Mouse (Mus musculus): Measurements from ENCODE around the gene Map3k15. TPM values are rescaled to one million over a fixed set of nuclear protein-coding genes. Genes with fewer than 3 reads are reported as not detected.

Map3k15 gene
- total RNA-seq (2021), result 1 to 10 TPM in 1 of 2 experiments, under 1 TPM in 1; 0.68 to 1.3 TPM
- long read RNA-seq, experiment 1, partial matches to known transcripts, result 0 of 1 reads
- long read RNA-seq, experiment 1, other reads (novel, unspliced or antisense), result 1 of 1 reads
- long read RNA-seq, experiment 2, full-length matches to known transcripts, result 2 of 2 reads
- long read RNA-seq, experiment 2, partial matches to known transcripts, result 0 of 2 reads
- long read RNA-seq, experiment 2, other reads (novel, unspliced or antisense), result 0 of 2 reads

DNA sequence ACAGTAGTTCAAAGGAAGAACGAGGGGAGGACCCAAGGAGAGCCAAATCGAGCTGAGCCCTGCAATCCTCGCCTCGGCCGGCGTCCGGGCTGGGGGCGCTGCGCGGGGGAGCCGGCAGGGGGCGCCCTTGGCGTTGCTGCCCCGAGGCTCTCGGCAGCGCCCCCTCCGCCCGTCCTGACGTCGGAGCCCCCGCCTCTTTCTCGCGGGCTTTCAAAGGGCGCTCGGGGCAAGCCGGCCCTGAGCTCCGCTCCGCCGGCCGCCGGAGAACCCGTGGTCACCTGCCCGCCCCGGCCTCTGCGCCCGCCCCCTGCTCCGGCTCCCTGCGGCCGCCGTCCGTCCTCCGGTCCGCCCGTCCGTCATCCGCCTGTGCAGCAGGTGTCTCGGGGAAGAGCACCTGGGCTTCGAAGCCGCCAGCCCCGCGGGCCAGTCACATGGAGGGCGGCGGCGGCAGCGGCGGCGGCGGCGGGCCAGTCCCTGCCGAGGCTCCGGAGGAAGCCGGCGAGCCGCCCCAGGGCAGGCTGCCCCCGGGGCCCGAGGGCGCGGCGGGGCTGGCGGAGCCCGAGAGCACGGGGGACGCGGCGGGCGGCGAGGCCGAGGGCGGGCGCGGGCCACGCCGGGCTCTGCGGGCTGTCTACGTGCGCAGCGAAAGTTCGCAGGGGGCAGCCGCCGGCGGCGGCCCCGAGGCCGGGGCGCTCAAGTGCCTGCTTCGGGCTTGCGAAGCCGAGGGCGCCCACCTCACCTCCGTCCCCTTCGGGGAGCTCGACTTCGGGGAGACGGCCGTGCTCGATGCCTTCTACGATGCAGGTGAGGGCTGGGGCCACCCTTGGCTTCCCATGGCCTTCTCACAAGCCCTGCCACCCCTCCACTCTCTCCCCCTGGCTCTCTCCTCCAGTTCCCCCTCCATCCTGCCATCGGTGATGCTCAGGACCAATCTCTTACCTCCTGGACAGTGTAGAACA is at the start of gene Map3k15:
Gene Map3k15, plus strand, starts transcription at position 432 of the 959 bp plus-strand sequence.
- DNase-seq (ENCODE audit: low spot score in 2 of 2), result peak; percentile 7 to 8

DNA sequence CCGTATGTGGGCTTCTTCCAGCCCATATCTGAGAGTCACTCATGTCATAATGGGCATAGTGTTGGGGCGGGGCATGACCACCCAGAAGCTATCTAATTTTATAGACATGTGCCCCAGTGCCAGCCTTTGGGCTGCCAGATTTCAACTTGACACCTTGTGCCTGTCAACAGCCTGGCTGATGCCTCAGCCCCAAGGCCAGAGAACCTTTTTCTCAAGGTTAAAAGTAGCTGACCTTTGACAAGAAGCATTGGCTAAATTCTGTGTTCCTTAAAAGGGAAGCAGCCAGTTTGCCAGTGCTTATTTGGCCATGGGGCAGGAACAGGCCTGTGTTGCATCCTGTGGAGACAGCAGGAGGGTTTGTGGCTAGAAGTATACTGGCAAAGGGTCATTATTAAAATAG is 45.7 kb upstream of the Map3k15 start:
- DNase-seq (ENCODE audit: low spot score in 2 of 2), result no peak

DNA sequence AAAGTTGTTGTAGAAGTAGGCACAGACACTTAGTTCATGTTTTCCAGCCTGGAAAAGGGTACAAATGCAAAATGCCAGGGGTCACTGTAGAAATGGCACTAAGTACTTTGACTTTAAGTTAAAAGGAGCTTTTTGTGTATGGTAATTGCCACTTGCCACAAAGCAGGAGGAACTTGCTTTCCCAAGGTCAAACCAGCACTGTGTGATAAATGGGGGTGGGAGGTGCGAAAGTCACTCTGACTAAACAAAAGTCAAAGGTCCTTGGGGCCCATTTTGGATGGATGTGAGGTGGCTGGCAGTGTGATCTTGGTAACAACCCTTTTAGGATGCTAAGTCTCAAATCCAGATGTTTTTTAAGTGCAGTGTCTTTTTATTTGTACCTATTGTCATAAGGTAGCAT is 44.6 kb upstream of the Map3k15 start:
- DNase-seq (ENCODE audit: low spot score in 2 of 2), result no peak

DNA sequence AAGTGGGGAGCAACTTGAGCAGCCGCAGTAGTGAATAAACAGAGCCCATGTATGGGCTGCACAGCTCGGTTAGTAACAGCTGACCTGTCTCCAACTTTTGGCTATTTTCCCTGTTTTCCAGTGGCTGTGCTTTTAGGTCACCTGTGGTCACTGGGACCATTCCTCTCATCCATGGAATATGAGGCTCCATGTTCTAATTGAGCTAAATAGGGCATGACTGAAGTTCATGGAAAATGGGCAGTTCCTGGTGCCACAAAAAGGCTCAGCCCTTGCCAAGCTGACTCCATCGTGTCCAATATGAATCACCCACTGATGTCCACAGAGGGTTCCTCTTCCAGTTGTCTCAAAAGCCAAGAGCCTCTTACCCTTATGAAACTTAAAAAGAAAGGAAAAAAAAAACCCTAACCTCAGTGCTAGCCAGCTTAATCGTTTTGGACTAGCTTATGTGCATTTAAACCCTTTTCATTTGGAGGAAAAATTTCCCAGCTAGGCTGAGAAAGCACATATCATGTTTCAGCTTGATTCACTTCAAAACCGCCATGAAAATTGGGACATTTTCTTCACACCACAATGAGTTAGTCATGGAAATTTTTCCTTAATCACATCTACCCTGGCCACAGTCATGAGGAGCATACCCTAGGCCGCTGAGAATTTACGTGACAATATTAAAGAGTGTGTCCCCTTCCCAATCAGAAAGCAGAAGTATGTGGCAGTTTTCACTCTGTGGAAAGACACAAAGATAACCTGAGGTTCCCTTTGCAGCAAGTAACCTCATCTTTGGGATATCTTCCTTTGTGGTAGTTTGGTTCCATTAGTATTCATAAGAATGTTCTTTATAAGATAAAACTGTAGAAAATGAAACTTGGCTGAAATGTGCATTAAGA is 34.4 kb upstream of the Map3k15 start:
- no peak for DNase-seq (ENCODE audit: low spot score in 2 of 2)

DNA sequence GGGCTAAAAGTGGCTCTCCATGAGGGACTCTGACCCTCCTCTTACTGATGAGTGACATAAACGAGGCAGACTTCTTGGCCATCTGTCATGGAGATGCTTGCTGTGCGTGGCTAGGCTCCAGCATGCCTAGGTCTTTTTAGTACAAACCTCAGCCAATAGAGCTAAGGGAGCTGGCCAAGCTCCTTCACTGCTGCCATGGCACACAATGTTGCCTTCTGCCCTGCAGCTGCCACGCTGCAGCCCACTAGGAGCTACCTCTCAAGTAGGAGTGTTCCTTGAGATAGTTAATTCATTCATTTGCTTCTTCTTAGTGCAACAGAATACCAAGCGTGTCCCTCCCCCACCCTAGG is 33.8 kb upstream of the Map3k15 start:
- DNase-seq (ENCODE audit: low spot score in 2 of 2), result no peak

DNA sequence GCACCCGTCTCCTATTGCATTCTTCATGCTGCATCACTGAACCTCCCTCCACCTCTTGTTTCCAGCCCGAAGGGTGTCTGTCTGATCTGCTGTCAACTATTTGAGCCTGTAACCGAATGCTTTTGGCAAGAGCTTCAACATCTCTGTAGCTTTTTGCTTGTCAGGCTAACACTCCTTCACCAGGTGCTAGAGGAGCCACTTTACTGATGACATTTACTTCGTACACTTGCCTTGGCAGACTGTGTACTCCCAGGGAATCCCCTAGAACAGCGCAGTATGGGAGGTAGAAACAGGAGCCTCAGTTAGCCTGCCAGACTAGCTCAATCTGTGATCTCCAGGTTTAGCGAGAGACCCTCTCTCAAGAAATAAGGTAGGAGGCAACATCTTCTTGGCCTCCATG is 32.8 kb upstream of the Map3k15 start:
- DNase-seq (ENCODE audit: low spot score in 2 of 2), result no peak

DNA sequence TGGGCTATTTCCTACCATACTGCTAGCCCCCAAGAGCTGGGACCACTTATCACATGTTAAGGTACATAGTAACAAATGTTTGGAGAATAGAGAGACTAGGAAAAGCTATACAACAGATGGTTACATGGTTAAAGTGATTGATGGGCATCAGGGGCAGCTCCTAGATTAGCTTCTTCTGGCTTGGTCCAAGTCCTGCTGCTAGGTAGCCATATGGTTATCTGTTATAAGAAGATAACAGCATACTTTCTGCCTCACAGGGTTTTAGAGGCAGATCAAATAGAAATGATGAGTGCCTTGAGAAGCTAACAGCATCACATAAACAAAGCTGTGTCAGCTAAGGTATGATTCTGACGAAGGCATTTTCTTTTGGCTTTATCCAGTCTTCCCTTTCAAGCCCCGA is 26.8 kb upstream of the Map3k15 start:
- DNase-seq (ENCODE audit: low spot score in 2 of 2), result no peak

DNA sequence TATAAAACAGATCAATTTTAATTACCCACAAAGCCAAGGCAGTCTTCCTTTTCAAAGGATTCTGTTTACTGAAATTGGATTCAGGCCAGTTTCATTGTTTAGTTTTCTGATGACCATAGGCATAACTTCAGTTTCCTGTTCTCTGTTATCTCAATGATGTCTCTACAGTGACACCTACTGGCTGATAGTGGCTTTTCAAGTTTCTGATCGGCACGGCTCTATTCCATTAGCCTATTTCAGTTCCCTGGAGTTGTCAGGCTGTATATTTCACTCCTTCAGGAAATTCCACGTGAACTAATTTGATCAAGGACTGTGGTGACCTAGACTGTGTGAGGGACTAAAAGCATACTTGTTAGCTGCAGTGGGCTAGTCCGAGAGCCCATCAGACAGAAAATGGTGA is 25.0 kb upstream of the Map3k15 start:
- peak; percentile 56 to 65 for DNase-seq (ENCODE audit: low spot score in 2 of 2)

DNA sequence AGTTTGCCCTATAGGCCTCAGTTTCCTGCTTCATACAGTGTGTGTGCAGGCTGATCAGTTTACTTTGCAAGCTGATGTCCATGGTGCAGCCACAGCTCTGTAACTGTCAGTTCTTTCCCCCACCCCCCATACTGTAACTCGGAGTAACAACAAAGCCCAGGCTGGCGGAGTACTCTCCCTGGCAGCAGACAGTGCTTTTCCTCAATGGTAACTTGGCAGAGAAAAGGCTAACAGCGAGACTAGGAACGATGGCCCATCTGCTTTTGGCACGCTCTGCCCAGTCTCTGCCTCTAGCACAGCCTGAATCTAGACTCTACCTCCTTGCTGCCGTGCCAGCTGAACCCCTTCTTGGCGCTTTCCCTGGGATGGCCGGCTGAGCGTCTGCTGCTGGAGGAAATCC is 24.3 kb upstream of the Map3k15 start:
- DNase-seq (ENCODE audit: low spot score in 2 of 2), result peak; percentile 1 to 12

DNA sequence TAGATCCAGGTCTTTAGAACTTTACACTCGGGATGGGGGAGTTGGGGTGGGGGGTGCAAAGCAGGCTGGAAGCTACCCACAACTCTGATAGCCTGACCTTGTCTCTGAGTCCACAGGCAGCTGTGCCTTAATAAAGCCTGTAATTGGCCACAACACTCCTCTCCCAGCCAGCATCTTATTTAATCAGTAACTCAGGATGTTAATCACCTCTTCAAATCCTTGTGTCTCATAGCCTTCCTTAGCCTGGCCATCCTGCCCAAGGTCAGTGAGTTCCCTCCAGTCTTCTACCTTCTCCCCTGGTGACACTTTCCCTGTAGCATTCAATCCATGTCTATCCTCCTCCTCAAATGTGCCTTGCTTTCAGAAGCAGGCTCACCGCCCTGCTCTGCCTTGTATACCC is 19.2 kb upstream of the Map3k15 start:
- no peak for DNase-seq (ENCODE audit: low spot score in 2 of 2)

DNA sequence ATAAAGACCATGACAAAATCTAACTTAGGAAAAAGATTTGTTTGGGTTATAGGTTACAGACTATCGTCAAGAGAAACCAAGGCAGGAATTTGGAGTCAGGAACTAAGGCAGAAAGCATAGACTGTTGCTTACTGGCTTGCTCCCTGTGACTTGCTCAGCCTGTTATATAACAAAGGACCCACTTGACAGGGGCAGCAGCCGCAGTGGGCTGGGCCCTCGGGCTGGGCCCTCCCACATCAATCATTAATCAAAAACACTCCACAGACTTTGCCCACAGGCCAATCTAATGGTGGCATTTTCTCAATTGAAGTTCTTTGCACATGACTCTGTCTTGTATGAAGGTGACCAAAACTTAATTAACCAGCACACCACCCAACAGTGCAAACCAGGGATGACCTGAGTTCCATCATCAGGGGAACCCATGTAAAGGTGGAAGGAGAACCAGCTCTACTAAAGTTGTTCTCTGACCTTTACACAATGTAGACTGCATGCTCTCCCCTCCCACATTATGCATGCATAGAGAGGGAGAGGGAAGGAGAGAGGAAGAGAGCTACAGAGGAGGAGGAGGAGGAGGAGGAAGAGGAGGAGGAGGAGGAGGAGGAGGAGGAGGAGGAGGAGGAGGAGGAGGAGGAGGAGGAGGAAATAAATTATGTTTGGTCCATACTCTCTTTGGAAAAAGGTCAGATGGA is 17.0 kb upstream of the Map3k15 start:
- DNase-seq (ENCODE audit: low spot score in 2 of 2), result no peak

DNA sequence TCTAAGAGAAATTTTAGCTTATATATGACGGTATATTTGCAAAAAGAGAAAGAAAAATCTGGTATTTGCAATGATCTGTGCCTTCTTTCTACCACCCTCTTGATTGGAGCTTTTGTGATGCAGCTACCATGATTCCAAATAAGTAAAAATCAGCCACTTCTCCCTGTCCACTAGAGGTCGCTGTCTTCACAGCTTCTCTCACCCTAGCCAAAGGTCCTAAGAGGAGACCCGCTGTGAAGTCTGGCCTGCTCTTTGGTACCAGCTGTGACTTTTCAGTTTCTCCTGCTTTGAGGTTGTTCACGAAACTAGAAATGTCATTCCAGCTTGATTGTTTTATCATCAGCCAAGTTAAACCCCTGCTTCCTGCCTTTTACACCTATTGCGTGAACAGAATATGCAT is 14.5 kb upstream of the Map3k15 start:
- no peak for DNase-seq (ENCODE audit: low spot score in 2 of 2)

DNA sequence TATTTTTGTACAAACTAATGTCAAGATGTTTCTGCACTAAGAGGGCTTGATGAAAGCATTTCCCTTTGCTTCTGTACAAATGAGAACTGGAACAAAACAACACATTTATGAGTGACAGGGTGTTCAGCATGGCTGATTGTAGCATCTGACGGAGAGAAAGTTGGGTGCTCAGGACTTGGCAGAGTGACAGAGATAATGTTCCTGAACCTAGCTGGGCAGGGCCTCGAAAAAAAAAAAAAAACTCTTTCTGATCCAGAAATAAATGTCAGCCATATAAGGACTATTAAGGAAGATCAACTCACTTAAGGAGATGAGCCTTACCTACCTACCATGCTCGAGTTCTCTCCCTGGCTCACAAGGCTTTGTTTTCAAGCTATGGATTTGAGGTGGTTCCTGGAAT is 12.0 kb upstream of the Map3k15 start:
- DNase-seq (ENCODE audit: low spot score in 2 of 2), result no peak

DNA sequence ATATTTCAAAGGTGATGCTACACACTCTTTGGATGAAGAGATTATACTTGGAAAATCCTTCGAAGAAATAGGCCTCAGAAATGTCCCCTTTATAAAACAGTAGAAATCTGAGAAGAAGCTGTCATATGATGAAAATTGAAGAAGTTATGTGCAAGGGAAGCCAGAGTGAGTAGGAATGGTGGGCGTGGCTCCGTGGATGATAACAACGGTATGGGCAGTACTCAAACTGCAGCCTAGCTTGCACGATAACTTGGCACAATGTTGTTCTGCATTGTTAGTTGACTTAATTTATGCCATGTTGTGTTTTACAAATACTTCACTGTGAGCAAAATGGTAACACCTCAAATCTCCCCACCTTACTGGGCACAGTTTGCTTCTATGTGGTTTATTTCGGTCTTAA is 7.6 kb downstream of the Map3k15 start:
- no peak for DNase-seq (ENCODE audit: low spot score in 2 of 2)

DNA sequence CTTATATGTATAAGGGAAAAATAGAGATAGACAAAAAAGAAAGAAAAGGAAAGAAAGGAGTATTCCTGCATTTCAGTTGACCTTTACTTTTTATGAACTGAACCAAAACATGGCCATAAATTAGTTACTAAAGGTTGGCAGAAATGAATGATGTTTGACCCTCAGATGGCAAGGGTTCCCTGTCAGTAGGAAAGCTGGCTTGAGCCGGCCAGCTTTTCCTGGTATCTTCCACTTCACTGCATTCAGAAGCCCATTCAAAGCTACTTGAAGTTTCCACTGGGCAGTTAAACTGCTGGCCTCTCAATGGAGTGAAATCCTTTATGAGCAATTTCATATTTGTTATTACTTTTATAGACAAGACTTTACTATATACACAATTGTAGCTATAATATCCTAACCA is 65.1 kb downstream of the Map3k15 start:
- DNase-seq (ENCODE audit: low spot score in 2 of 2), result no peak

DNA sequence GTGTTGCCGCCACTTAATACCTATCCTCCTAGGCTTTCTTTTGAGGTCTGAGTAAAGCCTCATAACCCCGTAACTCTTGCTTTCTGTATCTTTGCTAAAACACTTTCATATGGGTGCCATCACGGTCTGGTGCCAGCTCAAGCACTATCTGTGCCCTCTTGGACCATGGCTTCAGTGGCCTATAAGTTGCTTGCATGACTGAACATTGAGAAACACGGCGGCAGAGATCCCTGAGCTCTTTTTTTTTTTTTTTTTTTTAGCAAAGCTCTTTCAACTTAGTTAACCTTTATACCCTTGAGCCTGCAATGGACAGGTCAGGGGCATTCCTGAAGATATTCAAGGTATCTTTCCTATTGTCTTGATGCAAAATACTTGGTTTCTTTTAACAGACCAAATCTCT is 66.4 kb downstream of the Map3k15 start:
- DNase-seq (ENCODE audit: low spot score in 2 of 2), result no peak

DNA sequence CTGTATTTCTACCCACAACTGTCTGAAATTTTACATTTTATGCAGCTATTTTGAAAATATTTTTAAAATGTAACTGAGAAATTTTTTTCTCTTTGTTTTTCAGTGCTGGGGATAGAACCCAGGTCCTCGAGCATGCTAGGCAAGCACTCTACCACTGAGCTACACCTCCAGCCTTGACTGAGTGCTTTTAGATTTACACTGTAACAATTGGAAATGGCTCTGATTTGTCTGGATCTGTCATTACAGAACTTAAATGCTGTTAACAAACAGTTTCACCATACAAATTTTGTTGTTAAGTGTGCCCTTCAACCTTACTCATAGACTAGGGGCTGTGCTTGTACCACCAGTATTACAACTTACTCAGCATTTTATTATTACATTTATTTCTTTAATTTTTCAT is 103.7 kb downstream of the Map3k15 start:
- DNase-seq (ENCODE audit: low spot score in 2 of 2), result no peak

DNA sequence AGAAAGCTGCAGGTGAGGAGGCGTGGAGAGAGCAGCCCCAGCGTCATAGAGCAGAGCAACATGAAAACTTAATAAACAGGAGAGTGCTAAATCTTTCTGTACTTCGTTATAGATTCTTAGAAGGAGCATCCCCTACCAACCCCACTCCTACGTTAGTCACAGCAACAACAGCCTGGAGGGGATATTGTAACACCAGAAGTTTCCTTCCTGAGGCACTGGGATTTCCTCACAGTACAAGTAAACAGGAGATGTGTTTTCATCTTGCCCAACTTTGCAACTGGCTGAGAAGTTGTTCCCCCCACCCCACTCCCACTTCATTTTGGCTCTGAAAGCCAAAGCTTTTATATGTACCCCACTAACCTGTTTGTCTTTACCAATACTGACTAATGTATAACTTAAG is 119.6 kb downstream of the Map3k15 start:
- DNase-seq (ENCODE audit: low spot score in 2 of 2), result no peak

DNA sequence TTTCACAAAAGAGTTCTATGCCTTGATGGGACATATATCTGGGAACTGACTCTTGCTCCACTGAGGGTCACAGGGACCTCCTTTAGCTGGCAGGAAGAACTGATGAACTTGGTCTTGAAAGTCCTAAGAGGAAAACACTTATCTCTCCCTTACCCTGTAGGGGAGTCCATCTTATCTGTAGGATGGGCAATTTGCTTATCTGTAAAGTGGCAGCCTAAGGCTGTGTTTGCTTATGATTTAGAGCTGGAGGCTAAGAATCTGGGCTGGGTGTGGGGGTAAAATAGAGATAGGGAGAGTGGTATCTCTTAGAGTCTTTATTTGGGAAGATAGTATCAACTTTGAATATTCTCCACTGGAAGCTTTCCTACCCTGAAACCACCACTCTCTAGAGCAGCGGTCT is 125.5 kb downstream of the Map3k15 start:
- DNase-seq (ENCODE audit: low spot score in 2 of 2), result no peak

DNA sequence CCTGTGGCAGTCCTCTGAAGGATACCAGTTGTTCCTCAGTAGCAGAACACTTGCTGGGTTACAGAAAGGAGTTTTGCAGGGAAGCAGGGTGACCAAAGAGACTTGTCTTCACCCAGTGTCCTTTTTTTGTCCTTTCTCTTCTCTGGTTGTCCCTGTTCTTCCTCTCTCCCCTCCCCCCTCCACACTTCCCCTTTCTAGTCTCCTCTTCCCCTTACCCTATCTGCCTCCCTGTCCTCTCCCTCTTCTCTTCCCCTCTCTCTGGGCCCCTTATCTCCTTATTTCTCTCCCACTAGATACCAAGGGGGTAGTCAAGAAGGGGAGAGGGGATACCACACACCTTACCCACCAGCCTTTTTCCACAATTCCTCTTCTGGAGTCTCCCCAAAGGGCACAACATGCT is 127.8 kb downstream of the Map3k15 start:
- DNase-seq (ENCODE audit: low spot score in 2 of 2), result no peak

DNA sequence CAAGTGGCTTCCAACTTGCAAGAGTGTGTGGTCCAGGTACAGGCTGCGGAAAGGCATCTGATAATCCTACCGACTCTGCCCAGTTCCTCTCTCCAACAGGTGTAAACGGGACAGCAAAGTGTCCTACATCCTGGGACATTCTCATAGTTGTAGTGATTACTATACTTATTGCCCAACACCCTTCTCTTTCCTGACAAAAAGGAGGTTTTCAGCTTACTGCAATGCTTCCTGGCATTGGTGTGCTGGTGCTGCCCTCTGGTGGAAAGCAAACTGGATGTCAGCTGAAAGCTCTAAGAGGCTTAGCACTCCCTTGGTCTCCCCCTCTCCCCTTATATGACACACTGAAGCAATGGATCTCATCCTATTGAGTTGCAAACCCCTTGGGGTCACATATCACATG is 128.4 kb downstream of the Map3k15 start:
- peak; percentile 48 to 56 for DNase-seq (ENCODE audit: low spot score in 2 of 2)
